Mouse (Mus musculus): ENCODE measurements around the gene Rab7b. TPM values are rescaled to one million over a fixed set of nuclear protein-coding genes. Genes with fewer than 3 reads are reported as not detected.

The Rab7b gene
- polyA plus RNA-seq, 1 experiment: 2.2 TPM

- TF ChIP-seq POLR2A (IDR thresholded peaks at IDR 0.05; ENCODE audit: low read depth, low read length): no peak
- TF ChIP-seq CTCF (conservative IDR thresholded peaks at IDR 0.05; ENCODE audit: insufficient read depth, insufficient read length, low read depth, low read length): no peak
- WGBS: 76% methylated on average over 15 of the region's 15 CpGs
- H3K4me3 ChIP-seq (ENCODE audit: insufficient read depth, low read depth, low read length): no peak overlapping the region
- H3K36me3 ChIP-seq (ENCODE audit: control insufficient read depth, insufficient read depth, low read length): no peaks in the 10 kb centered on the region
- H3K27ac ChIP-seq (ENCODE audit: insufficient read depth, low read depth, low read length): no peak overlapping the region
- no peak for DNase-seq
- H3K4me1 ChIP-seq (ENCODE audit: control insufficient read depth, insufficient read depth, low read length): no peaks in the 10 kb centered on the region
- no peaks in the 10 kb centered on the region for H3K27me3 ChIP-seq (replicated peaks; ENCODE audit: control insufficient read depth, insufficient read depth, low read length)
These were observed 61.4 kb downstream of the Rab7b start for GRCm38 (mm10) chr1:131749706-131750545.

GRCm38 (mm10) chr1:131751181-131751890 lies 62.8 kb downstream of the Rab7b start:
- no peak for DNase-seq
- Histone ChIP-seq H3K36me3 (ENCODE audit: control insufficient read depth, insufficient read depth, low read length) (no peaks in the 10 kb centered on the region), H3K27ac (ENCODE audit: insufficient read depth, low read depth, low read length) (no peak overlapping the region), H3K4me1 (ENCODE audit: control insufficient read depth, insufficient read depth, low read length) (no peaks in the 10 kb centered on the region), H3K4me3 (ENCODE audit: insufficient read depth, low read depth, low read length) (no peak overlapping the region), H3K27me3 (replicated peaks; ENCODE audit: control insufficient read depth, insufficient read depth, low read length) (no peaks in the 10 kb centered on the region)
- TF ChIP-seq POLR2A (IDR thresholded peaks at IDR 0.05; ENCODE audit: low read depth, low read length) (no peak), CTCF (conservative IDR thresholded peaks at IDR 0.05; ENCODE audit: insufficient read depth, insufficient read length, low read depth, low read length) (no peak)
- 72% methylated on average over 3 of the region's 3 CpGs for WGBS

GRCm38 (mm10) chr1:131751891-131752311 lies 63.4 kb downstream of the Rab7b start:
- no peak overlapping the region for H3K4me3 ChIP-seq (ENCODE audit: insufficient read depth, low read depth, low read length)
- WGBS: 78% methylated on average over 10 of the region's 10 CpGs
- TF ChIP-seq POLR2A (IDR thresholded peaks at IDR 0.05; ENCODE audit: low read depth, low read length): no peak
- TF ChIP-seq CTCF (conservative IDR thresholded peaks at IDR 0.05; ENCODE audit: insufficient read depth, insufficient read length, low read depth, low read length): no peak
- no peaks in the 10 kb centered on the region for H3K4me1 ChIP-seq (ENCODE audit: control insufficient read depth, insufficient read depth, low read length)
- DNase-seq: no peak
- H3K36me3 ChIP-seq (ENCODE audit: control insufficient read depth, insufficient read depth, low read length): no peaks in the 10 kb centered on the region
- H3K27me3 ChIP-seq (replicated peaks; ENCODE audit: control insufficient read depth, insufficient read depth, low read length): no peaks in the 10 kb centered on the region
- no peak overlapping the region for H3K27ac ChIP-seq (ENCODE audit: insufficient read depth, low read depth, low read length)

GRCm38 (mm10) chr1:131754212-131754829 lies 65.8 kb downstream of the Rab7b start:
- TF ChIP-seq POLR2A (IDR thresholded peaks at IDR 0.05; ENCODE audit: low read depth, low read length) (no peak), CTCF (conservative IDR thresholded peaks at IDR 0.05; ENCODE audit: insufficient read depth, insufficient read length, low read depth, low read length) (no peak)
- WGBS: 67% methylated on average over 3 of the region's 3 CpGs
- Histone ChIP-seq H3K4me1 (ENCODE audit: control insufficient read depth, insufficient read depth, low read length) (no peaks in the 10 kb centered on the region), H3K36me3 (ENCODE audit: control insufficient read depth, insufficient read depth, low read length) (no peaks in the 10 kb centered on the region), H3K27ac (ENCODE audit: insufficient read depth, low read depth, low read length) (no peak overlapping the region), H3K4me3 (ENCODE audit: insufficient read depth, low read depth, low read length) (no peak overlapping the region), H3K27me3 (replicated peaks; ENCODE audit: control insufficient read depth, insufficient read depth, low read length) (no peaks in the 10 kb centered on the region)
- no peak for DNase-seq

- WGBS: 77% methylated on average over 4 of the region's 4 CpGs
- no peaks in the 10 kb centered on the region for H3K27me3 ChIP-seq (replicated peaks; ENCODE audit: control insufficient read depth, insufficient read depth, low read length)
- peak; percentile 36 for DNase-seq
- H3K36me3 ChIP-seq (ENCODE audit: control insufficient read depth, insufficient read depth, low read length): no peaks in the 10 kb centered on the region
- H3K4me3 ChIP-seq (ENCODE audit: insufficient read depth, low read depth, low read length): no peak overlapping the region
- no peaks in the 10 kb centered on the region for H3K4me1 ChIP-seq (ENCODE audit: control insufficient read depth, insufficient read depth, low read length)
- H3K27ac ChIP-seq (ENCODE audit: insufficient read depth, low read depth, low read length): no peak overlapping the region
- TF ChIP-seq POLR2A (IDR thresholded peaks at IDR 0.05; ENCODE audit: low read depth, low read length) (no peak), CTCF (conservative IDR thresholded peaks at IDR 0.05; ENCODE audit: insufficient read depth, insufficient read length, low read depth, low read length) (no peak)
These were observed 66.4 kb downstream of the Rab7b start for GRCm38 (mm10) chr1:131754916-131755315.

GRCm38 (mm10) chr1:131757211-131757610 lies 68.7 kb downstream of the Rab7b start:
- WGBS: 92% methylated on average over 6 of the region's 6 CpGs
- no peaks in the 10 kb centered on the region for H3K27me3 ChIP-seq (replicated peaks; ENCODE audit: control insufficient read depth, insufficient read depth, low read length)
- H3K36me3 ChIP-seq (ENCODE audit: control insufficient read depth, insufficient read depth, low read length): no peaks in the 10 kb centered on the region
- no peak overlapping the region for H3K27ac ChIP-seq (ENCODE audit: insufficient read depth, low read depth, low read length)
- TF ChIP-seq POLR2A (IDR thresholded peaks at IDR 0.05; ENCODE audit: low read depth, low read length) (no peak), CTCF (conservative IDR thresholded peaks at IDR 0.05; ENCODE audit: insufficient read depth, insufficient read length, low read depth, low read length) (no peak)
- no peaks in the 10 kb centered on the region for H3K4me1 ChIP-seq (ENCODE audit: control insufficient read depth, insufficient read depth, low read length)
- no peak overlapping the region for H3K4me3 ChIP-seq (ENCODE audit: insufficient read depth, low read depth, low read length)
- no peak for DNase-seq

- H3K27ac ChIP-seq (ENCODE audit: insufficient read depth, low read depth, low read length): no peak overlapping the region
- no peaks in the 10 kb centered on the region for H3K4me1 ChIP-seq (ENCODE audit: control insufficient read depth, insufficient read depth, low read length)
- TF ChIP-seq CTCF (conservative IDR thresholded peaks at IDR 0.05; ENCODE audit: insufficient read depth, insufficient read length, low read depth, low read length): no peak
- no peak for TF ChIP-seq POLR2A (IDR thresholded peaks at IDR 0.05; ENCODE audit: low read depth, low read length)
- WGBS: 58% methylated on average over 7 of the region's 7 CpGs
- DNase-seq: no peak
- no peaks in the 10 kb centered on the region for H3K36me3 ChIP-seq (ENCODE audit: control insufficient read depth, insufficient read depth, low read length)
- H3K27me3 ChIP-seq (replicated peaks; ENCODE audit: control insufficient read depth, insufficient read depth, low read length): no peaks in the 10 kb centered on the region
- no peak overlapping the region for H3K4me3 ChIP-seq (ENCODE audit: insufficient read depth, low read depth, low read length)
These were observed 70.3 kb downstream of the Rab7b start for GRCm38 (mm10) chr1:131758796-131759195.

Measured in kidney, adult 2 months (tissue).